Mouse (Mus musculus) heart, adult 8-10 months (tissue): ENCODE results near the gene AU018091. TPM values are rescaled to one million over a fixed set of nuclear protein-coding genes. Genes with fewer than 3 reads are reported as not detected.
"Not testable (repeated sequence)": the region's sequence is repeated elsewhere in the genome, so short reads cannot be mapped to it uniquely, and the experiment has no call there.

Source experiments
- DNase-seq: peaks from one replicate; pipeline ENCODE4 v3.0.0; 2022; ENCODE audit warnings: low spot score
- total RNA-seq, 4 experiments: library from RNA; stranded (reverse); gene quantifications; 2 replicates each; pipeline ENCODE4 v1.2.4; 2022

Gene AU018091
- not detected for total RNA-seq

GRCm38 (mm10) chr7:3168925-3169324 is at the start of gene AU018091:
AU018091 (minus strand) TSS chr7:3169203.
- DNase-seq, result no peak

GRCm38 (mm10) chr7:3217546-3218056 is 48.6 kb upstream of the AU018091 start:
- no peak for DNase-seq

DNA sequence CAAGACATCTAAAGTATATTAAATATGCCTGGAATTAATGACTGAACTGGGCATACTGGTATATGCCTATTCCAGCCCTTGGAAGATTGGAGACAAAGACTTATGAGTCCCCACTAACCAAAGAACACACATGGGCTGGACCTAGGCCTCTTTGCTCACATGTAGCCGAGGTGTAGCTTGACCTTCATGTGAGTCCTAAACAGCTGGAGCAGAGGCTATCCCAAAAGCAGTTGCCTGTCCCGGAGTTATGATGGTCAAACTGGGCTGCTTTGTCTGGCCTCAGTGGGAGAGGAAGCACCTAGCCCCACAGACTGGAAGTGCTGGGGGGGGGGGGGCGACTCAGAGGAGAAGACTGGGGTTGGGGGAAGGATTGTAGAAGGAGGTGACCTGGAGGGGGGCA is 47.3 kb upstream of the AU018091 start:
- DNase-seq, result no peak

- no peak for DNase-seq
These were observed 44.6 kb upstream of the AU018091 start for GRCm38 (mm10) chr7:3213557-3213956.

DNA sequence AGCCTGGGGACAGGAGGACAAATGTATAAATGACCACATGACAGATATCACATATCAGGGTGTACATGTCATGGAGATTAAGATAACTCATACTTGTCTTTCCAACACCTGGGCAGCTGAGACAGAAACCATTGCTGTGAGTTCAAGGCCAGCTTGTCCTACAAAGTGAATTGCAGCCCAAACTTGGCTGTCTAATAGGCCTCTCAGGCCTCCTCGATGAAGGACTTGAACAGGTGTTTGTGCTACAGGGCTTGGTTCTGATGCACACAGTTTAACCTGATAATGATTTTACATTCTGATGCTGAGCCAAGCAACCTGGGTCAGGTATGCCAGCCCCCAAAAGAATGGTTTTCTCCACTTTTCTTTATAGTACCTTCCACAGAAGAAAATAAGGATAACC is 44.2 kb upstream of the AU018091 start:
- no peak for DNase-seq

DNA sequence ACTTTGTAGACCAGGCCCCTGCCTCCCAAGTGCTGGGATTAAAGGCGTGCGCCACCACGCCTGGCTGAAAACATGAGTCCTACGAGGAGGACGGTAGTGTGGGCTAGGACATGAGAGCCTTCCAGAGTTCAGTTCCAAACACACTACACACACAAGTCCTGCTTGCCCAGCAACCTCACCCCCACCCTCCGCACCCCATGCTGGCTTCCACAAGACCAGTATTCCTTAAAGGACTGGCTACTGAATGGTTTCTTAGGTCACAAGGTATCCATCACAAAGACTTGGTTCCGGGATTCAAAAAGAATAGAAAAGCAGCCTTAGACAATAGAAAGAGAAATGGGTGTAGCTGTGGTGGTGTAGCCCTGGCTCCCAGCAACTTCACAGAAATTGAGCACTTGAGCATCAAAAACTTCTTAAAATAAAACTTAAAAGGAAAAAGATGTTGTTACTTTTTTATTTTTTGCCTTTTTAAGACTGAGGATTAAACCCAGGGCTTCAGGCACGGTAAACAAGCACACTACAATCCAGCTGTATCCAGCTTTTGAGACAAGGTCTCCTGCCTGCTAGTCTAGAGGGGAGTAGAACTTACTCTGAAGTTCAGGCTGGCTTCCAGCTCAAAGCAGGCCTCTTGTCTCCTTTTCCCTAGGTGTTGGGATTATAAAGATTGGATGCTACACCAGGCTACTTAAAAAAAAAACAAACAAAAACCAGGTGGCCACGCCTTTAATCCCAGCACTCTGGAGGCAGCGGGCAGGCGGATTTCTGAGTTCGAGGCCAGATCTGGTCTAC is 43.2 kb upstream of the AU018091 start:
- no peak for DNase-seq

DNA sequence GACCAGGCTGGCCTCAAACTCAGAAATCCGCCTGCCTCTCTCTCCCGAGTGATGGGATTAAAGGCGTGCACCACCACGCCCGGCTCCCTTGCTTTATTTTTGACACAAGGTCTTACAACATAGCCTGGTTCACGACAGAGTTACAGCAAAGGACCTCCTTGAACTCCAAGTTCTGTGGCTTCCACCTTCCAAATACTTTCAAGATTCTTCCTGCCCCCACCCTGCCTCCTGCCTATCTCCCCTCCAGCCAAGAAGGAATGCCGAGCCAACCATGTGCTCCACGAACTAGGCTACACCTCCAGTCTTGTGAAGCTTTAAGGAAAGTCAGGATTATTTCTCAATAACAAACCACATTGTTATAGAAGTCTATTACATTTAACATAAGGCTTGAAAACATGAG is 42.5 kb upstream of the AU018091 start:
- no peak for DNase-seq

- no peak for DNase-seq
These were observed 41.6 kb upstream of the AU018091 start for GRCm38 (mm10) chr7:3210605-3211004.

DNA sequence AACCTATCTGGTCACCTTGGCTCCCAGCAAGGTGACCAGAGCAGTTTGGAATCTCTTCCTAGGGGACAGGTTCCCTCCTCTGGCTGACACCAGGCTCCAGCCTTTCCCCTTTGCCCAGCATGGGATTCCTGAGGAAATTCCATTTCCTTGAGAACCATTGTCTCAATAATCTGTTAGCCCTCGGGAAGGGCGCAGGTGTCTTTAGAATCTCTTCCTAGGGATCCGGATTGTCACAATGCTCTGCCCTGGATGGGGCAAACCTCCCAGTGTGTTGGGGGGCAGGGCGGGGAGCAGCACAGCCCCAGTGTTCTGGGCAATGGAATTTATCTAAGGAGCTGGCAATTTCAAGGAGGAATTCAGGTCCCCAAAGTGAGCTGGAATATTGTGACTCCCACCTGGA is 37.5 kb upstream of the AU018091 start:
- DNase-seq, result no peak

DNA sequence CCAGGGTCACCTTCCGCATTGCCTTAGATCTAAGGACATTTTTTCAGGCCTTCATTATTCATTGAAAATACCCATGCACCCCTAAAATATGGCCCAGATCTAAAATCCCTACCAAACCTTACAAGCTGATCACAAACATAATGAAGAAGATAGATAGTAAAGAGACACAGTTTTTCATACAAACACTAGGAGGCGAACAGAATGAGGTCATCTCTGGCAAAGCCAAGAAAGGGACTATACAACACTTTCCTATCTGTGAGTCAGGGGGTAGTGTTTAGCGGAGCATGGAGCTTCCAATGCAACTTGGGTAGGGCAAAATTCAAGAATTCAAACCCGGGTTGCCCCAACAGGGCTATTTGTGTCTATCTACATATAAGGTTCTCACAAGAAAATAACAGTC is 35.6 kb upstream of the AU018091 start:
- no peak for DNase-seq

- no peak for DNase-seq
These were observed 34.9 kb upstream of the AU018091 start for GRCm38 (mm10) chr7:3203890-3204289.

DNA sequence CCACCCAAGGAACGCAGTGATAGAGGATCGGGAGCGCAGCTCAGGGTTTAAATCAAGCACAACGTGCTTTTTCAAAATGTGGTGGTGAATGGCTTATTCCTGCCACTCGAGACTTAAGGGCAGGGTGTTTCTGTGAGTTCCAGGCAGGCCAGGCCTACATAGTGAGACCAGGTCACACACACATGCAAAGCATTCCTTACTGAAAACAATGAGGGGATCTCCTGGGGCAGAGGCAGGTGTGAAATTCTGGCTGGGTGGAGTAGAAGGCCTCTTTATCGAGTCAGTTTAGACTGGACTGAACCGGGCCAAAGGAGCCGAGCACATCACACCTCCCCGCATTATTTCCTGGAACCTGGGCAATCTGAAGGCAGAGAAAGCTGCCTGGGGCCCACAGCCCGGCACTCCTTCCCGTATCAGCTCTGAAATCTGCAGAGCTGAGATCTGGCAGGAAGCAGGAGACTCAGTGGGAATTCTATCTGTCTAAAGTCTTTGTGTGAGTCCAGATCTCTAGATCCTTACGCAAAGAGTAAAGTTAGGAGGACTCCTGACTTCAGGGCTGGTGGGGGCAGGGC is 32.2 kb upstream of the AU018091 start:
- DNase-seq, result no peak

- no peak for DNase-seq
These were observed 29.9 kb upstream of the AU018091 start for GRCm38 (mm10) chr7:3198884-3199283.

GRCm38 (mm10) chr7:3195850-3196249 is 26.8 kb upstream of the AU018091 start:
- DNase-seq, result no peak

GRCm38 (mm10) chr7:3194531-3194930 is 25.5 kb upstream of the AU018091 start:
- DNase-seq, result no peak

DNA sequence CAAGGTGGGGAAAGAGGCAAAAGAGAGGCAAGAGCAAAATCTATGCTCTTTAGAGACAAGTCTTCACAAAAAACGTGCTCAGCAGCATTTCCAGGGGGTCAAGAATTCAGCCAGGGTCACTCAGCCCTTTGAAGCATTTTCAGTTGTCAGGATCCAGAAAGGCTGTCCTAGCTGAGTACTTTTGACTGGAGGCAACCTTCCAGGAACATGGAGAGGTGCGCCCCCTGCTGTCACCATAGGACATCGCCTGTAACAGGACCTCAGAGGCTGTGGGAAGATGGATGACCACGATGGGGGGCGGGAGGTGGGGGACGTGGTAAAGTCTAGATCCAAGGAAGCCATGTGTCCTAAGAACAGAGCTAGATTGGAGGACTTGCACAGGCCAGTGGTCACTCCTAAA is 24.9 kb upstream of the AU018091 start:
- DNase-seq, result no peak

- no peak for DNase-seq
These were observed 24.1 kb upstream of the AU018091 start for GRCm38 (mm10) chr7:3193049-3193632.

GRCm38 (mm10) chr7:3191971-3192498 is 23.0 kb upstream of the AU018091 start:
- DNase-seq, result no peak

DNA sequence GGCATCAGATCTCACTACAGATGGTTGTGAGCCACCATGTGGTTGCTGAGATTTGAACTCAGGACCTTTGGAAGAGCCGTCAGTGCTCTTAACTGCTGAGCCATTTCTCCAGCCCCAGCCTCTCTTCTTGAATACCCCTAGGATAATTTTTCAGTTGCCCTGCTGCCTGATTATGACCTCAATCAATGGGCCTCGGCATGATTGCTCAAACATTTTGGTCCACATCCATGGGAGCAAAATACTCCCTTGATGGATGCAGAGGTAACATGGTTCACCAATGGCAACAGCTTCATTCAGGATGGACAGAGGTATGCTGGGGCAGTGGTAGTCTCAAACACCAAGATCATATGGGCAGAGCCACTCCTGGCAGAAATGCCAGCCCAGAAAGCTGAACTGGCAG is 17.7 kb upstream of the AU018091 start:
- DNase-seq, result not testable (repeated sequence)

DNA sequence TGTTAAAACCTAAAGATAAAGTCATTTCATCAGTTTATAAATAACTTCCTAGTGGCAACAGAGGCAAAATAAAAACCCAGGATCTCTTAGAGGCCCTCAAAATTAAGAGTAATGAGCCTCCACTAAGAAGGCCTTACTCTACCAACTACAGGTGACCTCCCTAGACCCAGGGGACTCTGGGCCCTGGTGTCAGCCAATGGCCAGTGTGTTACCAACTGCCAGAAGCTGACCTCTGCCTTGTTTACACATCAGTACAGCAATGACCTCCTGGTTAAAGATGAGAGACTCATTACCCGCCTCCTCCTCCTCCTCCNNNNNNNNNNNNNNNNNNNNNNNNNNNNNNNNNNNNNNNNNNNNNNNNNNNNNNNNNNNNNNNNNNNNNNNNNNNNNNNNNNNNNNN is 17.1 kb upstream of the AU018091 start:
- DNase-seq, result no peak

DNA sequence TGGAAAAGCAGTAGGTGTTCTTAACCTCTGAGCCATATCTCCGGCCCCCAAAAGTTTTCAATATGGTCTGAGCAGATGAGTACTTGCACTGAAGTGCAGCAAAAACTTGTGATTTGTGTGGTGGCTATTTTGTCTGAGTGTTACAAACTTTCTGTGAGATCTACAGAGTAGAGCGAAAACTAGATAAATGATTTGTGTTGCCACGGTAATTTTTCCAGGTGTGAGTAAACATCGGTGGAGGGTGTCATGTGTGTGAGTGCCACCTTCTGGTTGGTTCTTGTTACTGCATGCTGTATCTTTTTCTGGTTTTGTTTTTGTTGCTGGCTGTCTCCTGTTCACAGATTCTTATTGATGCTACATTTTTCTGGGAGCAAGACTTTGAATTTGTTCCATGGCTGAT is 15.4 kb upstream of the AU018091 start:
- no peak for DNase-seq

DNA sequence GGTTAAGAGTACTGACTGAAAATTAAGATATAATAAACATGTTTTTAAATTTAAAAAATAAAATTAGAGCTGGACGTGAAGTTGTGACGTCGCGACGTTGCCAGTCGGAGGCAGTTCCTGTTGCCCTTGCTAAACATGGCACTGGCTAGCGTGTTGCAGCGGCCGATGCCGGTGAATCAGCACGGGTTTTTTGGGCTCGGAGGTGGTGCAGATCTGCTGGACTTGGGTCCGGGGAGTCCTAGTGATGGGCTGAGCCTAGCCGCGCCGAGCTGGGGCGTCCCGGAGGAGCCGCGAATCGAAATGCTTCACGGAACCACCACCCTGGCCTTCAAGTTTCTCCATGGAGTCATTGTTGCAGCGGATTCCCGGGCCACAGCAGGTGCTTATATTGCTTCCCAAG is 12.0 kb upstream of the AU018091 start:
- DNase-seq, result not testable (repeated sequence)

- DNase-seq, result no peak
These were observed 707 bp downstream of the AU018091 start for GRCm38 (mm10) chr7:3168296-3168695.
